Mouse (Mus musculus) liver, embryonic 13.5 days (tissue): ENCODE data around the gene Duoxa2. TPM values are rescaled to one million over a fixed set of nuclear protein-coding genes. Genes with fewer than 3 reads are reported as not detected.

ENCODE experiments used
- ATAC-seq: fragments of 200-750 bp; cut with Nextera tagmentation; 2 replicates; pipeline ENCODE4 v1.8.0; 2017; ENCODE audit warnings: low read depth, mild to moderate bottlenecking, moderate number of reproducible peaks, moderate library complexity
- DNase-seq: peaks from one replicate; pipeline ENCODE4 v3.0.0; 2022
- H3K27ac ChIP-seq: fragments of 300-500 bp; sonication (generic); 2 replicates; pipeline ENCODE4 v1.5.1; 2015; ENCODE audit warnings: moderate library complexity, mild to moderate bottlenecking, inconsistent platforms
- H3K27me3 ChIP-seq: fragments of 300-500 bp; sonication (generic); 2 replicates; pipeline ENCODE4 v1.6.1; 2015; ENCODE audit warnings: mild to moderate bottlenecking, inconsistent platforms
- H3K36me3 ChIP-seq: fragments of 300-500 bp; sonication (generic); 2 replicates; pipeline ENCODE4 v1.6.1; 2015; ENCODE audit warnings: mild to moderate bottlenecking, inconsistent platforms
- H3K4me1 ChIP-seq: fragments of 300-500 bp; sonication (generic); replicated peaks from 2 replicates; pipeline ENCODE4 v1.6.1; 2015; ENCODE audit warnings: inconsistent platforms
- H3K4me2 ChIP-seq: fragments of 300-500 bp; sonication (generic); 2 replicates; pipeline ENCODE4 v1.6.1; 2015; ENCODE audit warnings: inconsistent platforms, mild to moderate bottlenecking, moderate library complexity
- H3K4me3 ChIP-seq: fragments of 300-500 bp; sonication (generic); replicated peaks from 2 replicates; pipeline ENCODE4 v1.5.1; 2015; ENCODE audit warnings: mild to moderate bottlenecking, inconsistent platforms
- H3K9ac ChIP-seq: fragments of 300-500 bp; sonication (generic); 2 replicates; pipeline ENCODE4 v1.6.1; 2015; ENCODE audit warnings: mild to moderate bottlenecking, inconsistent platforms
- H3K9me3 ChIP-seq: fragments of 300-500 bp; sonication (generic); replicated peaks from 2 replicates; pipeline ENCODE4 v1.6.1; 2016; ENCODE audit warnings: inconsistent platforms
- WGBS: fragments of 180-500 bp; shearing (Covaris S2); methylation state at CpG from one replicate; pipeline ENCODE4 v1.1.7; 2015; ENCODE audit not compliant: insufficient replicate concordance; 5-methylcytosine and 5-hydroxymethylcytosine counted together
- polyA plus RNA-seq: library from polyadenylated mRNA; unstranded; fragments of >200 nt; fragmentation: Nextera tagmentation; extraction: Ambion mirVana; gene quantifications from 2 replicates; pipeline ENCODE4 v1.2.1, GENCODE M21; 2015

The Duoxa2 gene
- polyA plus RNA-seq, 1 experiment from 2014 or later = not detected

DNA sequence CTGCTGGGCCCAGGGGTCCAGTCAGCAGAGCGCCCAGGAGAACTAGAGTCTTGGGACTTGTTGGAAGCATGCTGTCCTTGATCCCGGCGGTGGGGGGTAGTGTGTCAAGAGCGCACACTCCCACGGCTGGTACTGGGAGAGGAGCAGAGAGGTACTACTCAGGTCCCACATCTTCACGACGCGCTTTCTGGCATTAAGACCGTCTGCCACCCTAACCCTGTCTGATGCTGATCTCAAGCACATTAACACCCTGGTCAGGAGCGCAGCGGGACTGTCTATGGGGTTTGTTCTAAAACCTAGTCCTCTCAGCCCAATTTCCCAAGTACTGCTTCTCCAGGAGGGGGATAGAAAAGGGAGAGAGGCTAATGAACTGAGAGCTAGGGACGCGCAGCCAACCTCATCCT is 602 bp upstream of the Duoxa2 start, which contains the start of gene Duox2:
Gene Duox2, minus strand, starts transcription at position 354 of the 404 bp plus-strand sequence.
- no peak for ATAC-seq
- WGBS = 4% methylated on average over 13 of the region's 13 CpGs
- DNase-seq = no peak
- H3K9me3 ChIP-seq = no peaks in the 10 kb centered on the region
- H3K4me1 ChIP-seq = peaks cover 15% of the 10 kb centered on the region; the same call in 1 of the 2 replicates
- no peaks in the 10 kb centered on the region for H3K36me3 ChIP-seq
- H3K27ac ChIP-seq = no peak within 1 kb of the TSS
- peak within 1 kb of the TSS; percentile 32 for H3K4me3 ChIP-seq
- no peak within 1 kb of the TSS for H3K9ac ChIP-seq
- peak within 1 kb of the TSS; percentile 42 for H3K4me2 ChIP-seq
- H3K27me3 ChIP-seq = peaks cover 100% of the 10 kb centered on the region

DNA sequence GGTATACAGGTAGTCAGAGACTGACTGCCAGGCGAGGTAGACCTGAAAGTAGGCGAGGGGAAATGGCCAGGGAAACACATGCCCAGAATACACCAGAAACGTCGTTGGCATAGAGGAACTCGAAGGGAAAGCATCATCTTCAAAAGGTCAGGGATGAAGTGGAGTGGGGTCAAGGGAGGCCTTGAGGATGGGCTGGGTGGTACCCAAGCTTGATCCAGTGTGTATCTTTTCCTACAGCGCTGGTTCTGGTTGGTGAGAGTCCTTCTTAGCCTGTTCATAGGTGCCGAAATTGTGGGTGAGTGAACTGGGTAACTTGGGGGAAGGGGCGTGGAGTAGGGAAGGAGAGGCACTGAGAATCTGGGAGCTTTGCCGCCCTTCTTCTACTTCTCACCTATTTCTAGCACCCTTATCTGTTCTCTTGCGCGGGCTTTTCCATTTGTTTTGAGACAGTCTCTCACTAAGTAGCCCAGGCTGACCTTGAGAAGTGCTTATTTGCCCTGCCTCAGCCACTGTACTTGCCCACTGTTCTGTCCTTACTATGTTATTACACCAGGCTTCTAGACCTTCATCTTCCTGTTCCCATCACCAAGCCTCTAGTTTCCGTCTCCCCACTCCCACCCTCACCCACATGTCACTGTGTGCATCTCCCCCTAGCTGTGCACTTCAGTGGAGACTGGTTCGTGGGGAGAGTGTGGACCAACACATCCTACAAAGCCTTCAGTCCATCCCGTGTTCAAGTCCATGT is 1.4 kb downstream of the Duoxa2 start:
- ATAC-seq = no peak
- Histone ChIP-seq H3K27ac (no peak overlapping the region), H3K36me3 (no peaks in the 10 kb centered on the region), H3K9ac (no peak overlapping the region), H3K4me1 (peaks cover 15% of the 10 kb centered on the region; the same call in 1 of the 2 replicates), H3K9me3 (no peaks in the 10 kb centered on the region), H3K27me3 (peaks cover 100% of the 10 kb centered on the region), H3K4me3 (no peak overlapping the region), H3K4me2 (no peak overlapping the region)
- WGBS = 9% methylated on average over 14 of the region's 14 CpGs
- DNase-seq = no peak

DNA sequence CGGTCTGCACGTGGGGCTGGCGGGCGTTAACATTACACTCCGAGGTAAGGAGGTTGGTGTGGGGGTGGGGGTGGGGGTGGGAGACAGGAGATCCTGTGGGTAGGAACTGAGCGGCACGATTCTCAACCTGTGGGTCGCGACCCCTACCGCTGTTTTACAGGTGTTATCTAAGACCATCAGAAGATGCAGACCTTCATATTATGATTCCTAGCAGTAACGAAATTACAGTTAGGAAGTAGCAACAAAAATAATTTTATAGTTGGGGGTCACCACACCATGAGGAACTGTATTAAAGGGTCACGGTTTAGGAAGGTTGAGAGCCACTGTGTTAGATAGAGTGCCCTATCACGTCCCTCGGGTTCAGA is 1.9 kb downstream of the Duoxa2 start:
- H3K4me1 ChIP-seq = peaks cover 15% of the 10 kb centered on the region; the same call in 1 of the 2 replicates
- DNase-seq (no peak), ATAC-seq (no peak)
- H3K27me3 ChIP-seq = peaks cover 100% of the 10 kb centered on the region
- WGBS = 6% methylated on average over 14 of the region's 14 CpGs
- no peak overlapping the region for H3K4me2 ChIP-seq
- H3K9me3 ChIP-seq = no peaks in the 10 kb centered on the region
- H3K4me3 ChIP-seq = 0 out of 2 replicates have a peak overlapping the region, but pooled peaks have one; percentile 28
- no peak overlapping the region for H3K9ac ChIP-seq
- H3K27ac ChIP-seq = no peak overlapping the region
- no peaks in the 10 kb centered on the region for H3K36me3 ChIP-seq

DNA sequence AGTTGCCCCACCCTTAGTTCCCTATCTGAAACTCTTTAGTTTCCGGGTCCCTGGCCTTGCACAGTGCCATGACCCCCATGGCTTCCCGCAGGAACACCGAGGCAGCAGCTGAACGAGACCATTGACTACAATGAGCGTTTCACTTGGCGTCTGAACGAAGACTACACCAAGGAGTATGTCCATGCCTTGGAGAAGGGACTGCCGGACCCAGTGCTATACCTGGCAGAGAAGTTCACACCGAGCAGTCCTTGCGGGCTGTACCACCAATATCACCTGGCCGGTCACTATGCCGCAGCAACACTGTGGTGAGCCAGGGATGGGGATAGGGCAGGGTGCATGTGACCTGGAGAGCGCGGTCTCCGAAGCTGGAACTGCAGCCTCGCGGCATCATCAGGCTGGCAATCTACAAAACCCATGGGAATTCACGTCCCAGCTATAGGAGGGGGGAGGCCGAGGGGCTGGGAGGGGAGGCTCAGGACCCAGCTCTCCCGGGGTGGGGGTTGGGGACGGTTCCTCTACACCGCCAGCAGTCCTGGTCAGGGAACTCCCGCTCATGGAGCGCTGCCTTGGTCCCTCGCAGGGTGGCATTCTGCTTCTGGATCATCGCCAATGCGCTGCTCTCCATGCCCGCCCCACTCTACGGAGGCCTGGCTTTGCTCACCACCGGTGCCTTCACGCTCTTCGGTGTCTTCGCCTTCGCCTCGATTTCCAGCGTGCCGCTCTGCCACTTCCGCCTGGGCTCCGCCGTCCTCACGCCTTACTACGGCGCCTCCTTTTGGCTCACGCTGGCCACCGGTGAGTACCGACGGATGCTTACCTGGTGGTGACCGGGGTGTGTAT is 2.6 kb downstream of the Duoxa2 start:
- WGBS = 1% methylated on average over 48 of the region's 48 CpGs
- Histone ChIP-seq H3K9ac (no peak overlapping the region), H3K27ac (no peak overlapping the region), H3K27me3 (peaks cover 100% of the 10 kb centered on the region), H3K4me1 (peaks cover 15% of the 10 kb centered on the region; the same call in 1 of the 2 replicates), H3K36me3 (no peaks in the 10 kb centered on the region), H3K4me3 (peak overlapping the region; percentile 28; the same call in 1 of the 2 replicates), H3K9me3 (no peaks in the 10 kb centered on the region), H3K4me2 (peak overlapping the region; percentile 46)
- ATAC-seq = no peak
- DNase-seq = no peak

DNA sequence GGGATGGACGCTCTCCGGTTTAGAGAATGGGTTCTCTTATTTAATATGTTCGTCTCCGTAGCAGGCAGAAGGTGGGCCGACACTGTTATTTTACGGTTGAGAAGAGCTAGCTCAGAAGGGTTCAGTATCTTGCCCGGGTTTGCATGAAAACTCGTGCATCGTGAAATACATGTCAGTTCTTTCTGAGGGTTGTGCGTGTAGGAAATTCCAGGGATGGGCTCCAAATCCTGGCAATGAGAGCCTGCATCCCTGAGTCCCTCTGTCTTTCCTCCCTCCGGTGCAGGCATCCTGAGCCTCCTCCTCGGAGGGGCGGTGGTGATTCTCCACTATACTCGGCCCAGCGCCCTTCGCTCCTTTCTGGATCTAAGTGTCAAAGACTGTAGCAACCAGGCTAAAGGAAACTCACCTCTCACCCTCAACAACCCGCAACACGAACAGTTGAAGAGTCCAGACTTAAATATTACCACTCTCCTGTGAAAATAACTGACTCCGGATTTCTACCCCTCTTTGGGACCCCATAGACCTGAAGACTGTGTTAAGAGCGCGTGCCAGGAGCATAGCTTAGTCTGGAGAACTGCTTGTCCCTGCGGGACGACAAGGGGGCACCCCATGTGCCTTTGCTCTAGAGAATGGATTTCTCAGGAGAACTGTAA is 3.3 kb downstream of the Duoxa2 start:
- peaks cover 15% of the 10 kb centered on the region; the same call in 1 of the 2 replicates for H3K4me1 ChIP-seq
- peak overlapping the region; percentile 46 for H3K4me2 ChIP-seq
- H3K27me3 ChIP-seq = peaks cover 100% of the 10 kb centered on the region
- ATAC-seq = no peak
- no peak overlapping the region for H3K4me3 ChIP-seq
- H3K9me3 ChIP-seq = no peaks in the 10 kb centered on the region
- H3K36me3 ChIP-seq = no peaks in the 10 kb centered on the region
- WGBS = 12% methylated on average over 23 of the region's 23 CpGs
- H3K9ac ChIP-seq = no peak overlapping the region
- no peak overlapping the region for H3K27ac ChIP-seq
- no peak for DNase-seq

DNA sequence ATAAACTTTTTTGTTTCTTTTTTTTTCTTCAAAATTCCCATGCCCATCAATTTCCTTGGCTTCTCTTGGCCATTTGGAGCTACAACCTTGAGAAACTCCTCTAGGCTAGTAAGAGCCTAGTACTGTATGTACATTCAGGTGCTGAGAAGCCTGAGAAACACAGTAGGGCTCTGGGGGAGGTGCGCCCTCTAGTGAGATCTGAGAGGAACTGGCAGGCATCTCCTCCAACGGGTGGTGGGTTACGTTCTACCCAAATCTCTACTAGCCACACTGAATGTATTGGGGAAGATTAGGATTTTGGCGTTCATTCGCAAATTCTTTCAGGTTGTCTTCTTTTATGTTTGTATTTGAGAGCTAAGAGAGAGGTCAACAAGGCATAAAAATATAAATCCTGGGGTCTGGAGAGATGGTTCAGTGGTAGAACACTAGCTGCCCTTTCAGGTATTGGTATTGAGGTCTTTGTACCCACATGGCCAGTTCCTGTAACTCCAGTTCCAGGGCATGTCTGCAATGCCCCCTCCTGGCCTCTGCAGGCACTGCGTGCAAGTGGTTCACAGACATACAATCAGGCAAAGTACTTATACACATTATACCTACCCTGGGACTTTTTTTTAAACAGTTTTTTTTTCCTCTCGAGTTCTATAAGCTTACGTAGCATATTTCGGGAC is 4.0 kb downstream of the Duoxa2 start:
- WGBS = 5% methylated on average over 9 of the region's 9 CpGs

GRCm38 (mm10) chr2:122304544-122304943 is 5.8 kb downstream of the Duoxa2 start:
- Histone ChIP-seq H3K4me1 (peaks cover 10% of the 10 kb centered on the region; the same call in 1 of the 2 replicates), H3K9me3 (no peaks in the 10 kb centered on the region), H3K27me3 (peaks cover 97% of the 10 kb centered on the region), H3K27ac (no peak overlapping the region), H3K4me2 (no peak overlapping the region), H3K36me3 (no peaks in the 10 kb centered on the region), H3K4me3 (no peak overlapping the region), H3K9ac (no peak overlapping the region)
- DNase-seq = no peak
- 66% methylated on average over 6 of the region's 6 CpGs for WGBS
- no peak for ATAC-seq

More for the DNA sequence above, 4.0 kb downstream of the Duoxa2 start:
- ATAC-seq (peak; percentile 45; the same call in 1 of the 2 replicates), DNase-seq (peak; percentile 44)
- Histone ChIP-seq H3K27me3 (peaks cover 100% of the 10 kb centered on the region), H3K4me1 (peaks cover 15% of the 10 kb centered on the region; the same call in 1 of the 2 replicates), H3K9ac (no peak overlapping the region), H3K36me3 (no peaks in the 10 kb centered on the region), H3K27ac (no peak overlapping the region), H3K9me3 (no peaks in the 10 kb centered on the region), H3K4me3 (no peak overlapping the region), H3K4me2 (no peak overlapping the region)

DNA sequence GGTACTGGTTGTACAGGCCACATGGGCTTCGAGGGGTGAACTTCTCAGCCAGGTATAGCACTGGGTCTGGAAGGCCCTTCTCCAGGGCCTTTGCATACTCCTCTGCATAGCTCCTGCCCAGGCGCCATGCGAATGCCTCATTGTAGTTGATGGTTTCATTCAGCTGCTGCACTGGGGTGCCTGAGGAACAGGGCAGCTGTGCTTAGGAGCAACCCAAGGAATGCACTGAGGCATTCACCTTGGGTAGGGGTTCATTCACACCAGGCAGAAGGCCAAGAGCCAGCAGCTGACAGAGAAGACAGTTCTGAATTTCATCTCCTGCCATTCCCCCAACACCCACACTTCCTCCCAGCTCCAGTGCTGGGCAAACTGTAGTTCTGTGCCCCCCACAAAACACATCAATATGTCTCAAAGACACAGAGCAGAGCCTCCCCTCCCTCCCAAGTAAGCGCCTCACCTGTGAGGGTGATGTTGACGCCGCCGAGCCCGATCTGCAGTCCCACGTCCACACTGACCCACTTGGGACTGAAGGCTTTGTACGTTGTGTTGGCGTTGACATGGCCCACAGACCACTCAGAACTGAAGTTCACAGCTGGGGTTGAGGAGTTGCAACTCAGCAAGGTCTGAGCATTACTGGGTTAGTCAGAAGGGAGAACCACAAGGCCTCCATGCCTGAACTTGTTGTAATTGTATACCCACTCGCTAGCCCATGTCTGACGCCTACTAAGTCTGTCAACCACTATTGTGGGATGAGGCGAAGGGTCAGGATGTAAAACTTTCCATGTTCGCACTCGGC is 6.6 kb downstream of the Duoxa2 start:
- no peak overlapping the region for H3K4me2 ChIP-seq
- H3K9ac ChIP-seq = no peak overlapping the region
- H3K4me3 ChIP-seq = no peak overlapping the region
- no peaks in the 10 kb centered on the region for H3K36me3 ChIP-seq
- 65% methylated on average over 16 of the region's 16 CpGs for WGBS
- peaks cover 10% of the 10 kb centered on the region; the same call in 1 of the 2 replicates for H3K4me1 ChIP-seq
- H3K9me3 ChIP-seq = no peaks in the 10 kb centered on the region
- peaks cover 97% of the 10 kb centered on the region for H3K27me3 ChIP-seq
- ATAC-seq (no peak), DNase-seq (no peak)
- H3K27ac ChIP-seq = no peak overlapping the region

GRCm38 (mm10) chr2:122306184-122306583 is 7.5 kb downstream of the Duoxa2 start:
- Histone ChIP-seq H3K4me3 (no peak overlapping the region), H3K27ac (no peak overlapping the region), H3K9ac (no peak overlapping the region), H3K27me3 (peaks cover 97% of the 10 kb centered on the region), H3K4me2 (no peak overlapping the region), H3K36me3 (no peaks in the 10 kb centered on the region), H3K9me3 (no peaks in the 10 kb centered on the region), H3K4me1 (peaks cover 6% of the 10 kb centered on the region; the same call in 1 of the 2 replicates)
- no peak for ATAC-seq
- WGBS = 30% methylated on average over 4 of the region's 4 CpGs
- DNase-seq = no peak

DNA sequence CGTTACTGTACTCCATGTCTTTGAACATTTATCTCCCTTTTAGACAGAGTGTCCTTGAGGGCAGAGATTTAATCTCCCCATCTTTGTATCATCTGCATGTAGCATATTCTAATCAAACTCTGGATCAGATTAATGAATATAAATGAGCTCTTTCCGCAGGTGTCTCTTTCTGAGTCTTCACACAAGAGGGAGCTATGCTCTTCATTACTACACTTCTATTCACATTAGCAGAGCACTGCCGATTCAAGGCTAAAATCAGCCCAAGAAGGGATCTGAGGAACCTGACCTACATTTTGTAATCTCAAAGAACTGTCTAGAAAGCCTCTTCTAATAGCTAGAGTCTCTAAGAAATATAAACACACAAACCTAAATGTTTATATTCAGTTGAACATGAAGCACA is 10.9 kb downstream of the Duoxa2 start:
- H3K27me3 ChIP-seq = peaks cover 96% of the 10 kb centered on the region
- peaks cover 9% of the 10 kb centered on the region for H3K4me1 ChIP-seq
- WGBS = 33% methylated on average over 3 of the region's 3 CpGs
- H3K4me3 ChIP-seq = no peak overlapping the region
- no peak overlapping the region for H3K9ac ChIP-seq
- H3K36me3 ChIP-seq = no peaks in the 10 kb centered on the region
- H3K9me3 ChIP-seq = no peaks in the 10 kb centered on the region
- no peak for DNase-seq
- H3K4me2 ChIP-seq = no peak overlapping the region
- no peak overlapping the region for H3K27ac ChIP-seq
- ATAC-seq = no peak
